Mouse (Mus musculus): Measurements from ENCODE around the gene Fgfr2.

GRCm38 (mm10) chr7:132964395-132964794, 158.8 kb downstream of the Fgfr2 start:
- TF ChIP-seq CTCF (IDR thresholded peaks at IDR 0.05; ENCODE audit: insufficient read depth, low read length) (no peak), POLR2A (IDR thresholded peaks at IDR 0.05; ENCODE audit: borderline replicate concordance, extremely low read depth, low read depth, low read length) (no peak)
